Mouse (Mus musculus): ENCODE results near the gene Olfm2. TPM values are rescaled to one million over a fixed set of nuclear protein-coding genes. Genes with fewer than 3 reads are reported as not detected.

Gene Olfm2
- polyA plus RNA-seq, 1 experiment = 0.93 TPM

DNA sequence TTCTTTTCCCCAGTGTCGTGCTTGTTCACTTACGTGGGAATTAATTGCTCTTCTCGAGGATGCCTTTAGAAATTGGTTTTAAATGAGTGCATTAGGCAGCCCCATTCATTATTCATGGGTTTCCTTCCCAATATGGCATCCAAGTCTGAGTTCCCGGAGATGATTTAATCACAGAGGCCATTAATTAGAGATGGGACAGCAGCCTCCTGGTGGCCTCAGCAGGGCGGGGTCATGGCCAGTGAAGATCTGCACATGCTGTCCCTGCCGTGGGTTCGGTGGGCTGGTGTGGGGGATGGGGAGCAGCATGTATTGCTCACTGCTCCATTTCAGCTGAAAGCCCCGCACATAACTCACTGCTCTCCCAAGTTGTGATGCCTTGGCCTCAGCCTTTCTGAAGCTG, 80.2 kb downstream of the Olfm2 start:
- H3K27ac ChIP-seq (ENCODE audit: control insufficient read depth, insufficient read depth, low read length) = no peak overlapping the region

DNA sequence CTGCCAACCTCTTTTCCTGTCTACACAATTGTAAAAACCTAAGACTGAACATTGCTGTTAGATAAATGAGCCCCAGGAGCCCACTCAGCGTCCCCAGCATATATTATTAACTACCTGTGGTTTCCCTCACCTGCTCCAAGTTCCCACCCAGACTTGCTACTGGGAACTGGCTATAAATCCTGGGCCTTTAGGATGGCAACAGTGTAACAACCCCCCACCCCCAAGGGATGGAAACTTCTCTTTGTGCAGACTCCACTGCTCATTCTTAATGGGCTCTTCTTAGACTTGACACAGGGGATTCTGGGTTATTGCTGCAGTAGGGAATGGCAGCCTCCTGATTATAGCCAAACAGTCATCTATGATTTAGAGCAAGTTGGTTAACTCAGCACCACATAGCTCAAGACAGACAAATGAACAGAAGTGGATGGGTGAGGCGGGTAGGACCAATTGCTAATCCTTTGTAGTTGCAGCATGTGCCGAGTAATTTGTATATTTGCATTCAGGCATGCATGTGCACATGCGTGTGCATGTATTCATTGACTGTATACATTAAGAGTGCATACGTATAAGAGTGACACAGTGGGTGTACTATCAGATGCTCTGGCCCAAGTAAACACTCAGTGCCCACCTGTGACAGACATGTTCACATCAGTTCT, 81.0 kb downstream of the Olfm2 start:
- Histone ChIP-seq H3K4me3 (ENCODE audit: control insufficient read depth, insufficient read depth, low read length) (no peak overlapping the region), H3K36me3 (ENCODE audit: control insufficient read depth, insufficient read depth, low read length) (peaks cover 23% of the 10 kb centered on the region), H3K4me1 (replicated peaks; ENCODE audit: control insufficient read depth, insufficient read depth, low read length) (peaks cover 12% of the 10 kb centered on the region), H3K27me3 (ENCODE audit: control insufficient read depth, insufficient read depth, low read length) (no peaks in the 10 kb centered on the region), H3K27ac (ENCODE audit: control insufficient read depth, insufficient read depth, low read length) (no peak overlapping the region)
- DNase-seq = no peak
- WGBS = 94% methylated on average over 5 of the region's 5 CpGs
- TF ChIP-seq POLR2A (IDR thresholded peaks at IDR 0.05; ENCODE audit: control insufficient read depth, extremely low read depth, insufficient read depth, low read length, poor library complexity) = no peak
- TF ChIP-seq CTCF (IDR thresholded peaks at IDR 0.05; ENCODE audit: borderline replicate concordance, control insufficient read depth, extremely low read depth, insufficient read depth, low read length, poor library complexity) = no peak

More for the DNA sequence above, 80.2 kb downstream of the Olfm2 start:
- no peaks in the 10 kb centered on the region for H3K27me3 ChIP-seq (ENCODE audit: control insufficient read depth, insufficient read depth, low read length)
- TF ChIP-seq POLR2A (IDR thresholded peaks at IDR 0.05; ENCODE audit: control insufficient read depth, extremely low read depth, insufficient read depth, low read length, poor library complexity) (no peak), CTCF (IDR thresholded peaks at IDR 0.05; ENCODE audit: borderline replicate concordance, control insufficient read depth, extremely low read depth, insufficient read depth, low read length, poor library complexity) (no peak)
- 76% methylated on average over 8 of the region's 8 CpGs for WGBS
- H3K4me3 ChIP-seq (ENCODE audit: control insufficient read depth, insufficient read depth, low read length) = no peak overlapping the region
- peaks cover 12% of the 10 kb centered on the region for H3K4me1 ChIP-seq (replicated peaks; ENCODE audit: control insufficient read depth, insufficient read depth, low read length)
- DNase-seq = no peak
- peaks cover 22% of the 10 kb centered on the region for H3K36me3 ChIP-seq (ENCODE audit: control insufficient read depth, insufficient read depth, low read length)

DNA sequence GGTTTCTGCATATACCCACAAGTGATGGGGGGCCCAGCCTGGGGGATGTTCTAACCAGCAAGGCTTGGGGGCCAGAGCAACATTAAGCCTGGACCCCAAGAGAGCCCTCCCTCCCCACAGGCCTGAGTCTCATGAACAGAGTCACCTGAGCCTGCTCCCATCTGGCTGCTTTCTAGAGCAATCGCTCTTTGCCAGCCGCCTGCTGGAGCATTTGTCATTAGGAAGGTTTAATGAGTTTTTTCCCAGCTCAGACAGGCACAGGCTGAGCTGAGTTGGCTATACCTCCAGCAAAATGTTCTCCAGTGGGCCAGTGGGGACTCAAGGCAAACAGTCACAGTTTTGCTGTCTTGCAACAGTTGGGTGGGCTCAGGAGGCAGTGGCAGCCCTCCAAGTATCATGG, 81.8 kb downstream of the Olfm2 start:
- WGBS = 100% methylated on average over 2 of the region's 2 CpGs
- no peak for TF ChIP-seq CTCF (IDR thresholded peaks at IDR 0.05; ENCODE audit: borderline replicate concordance, control insufficient read depth, extremely low read depth, insufficient read depth, low read length, poor library complexity)
- TF ChIP-seq POLR2A (IDR thresholded peaks at IDR 0.05; ENCODE audit: control insufficient read depth, extremely low read depth, insufficient read depth, low read length, poor library complexity) = no peak
- Histone ChIP-seq H3K36me3 (ENCODE audit: control insufficient read depth, insufficient read depth, low read length) (peaks cover 28% of the 10 kb centered on the region), H3K27ac (ENCODE audit: control insufficient read depth, insufficient read depth, low read length) (no peak overlapping the region), H3K4me1 (replicated peaks; ENCODE audit: control insufficient read depth, insufficient read depth, low read length) (peaks cover 12% of the 10 kb centered on the region), H3K4me3 (ENCODE audit: control insufficient read depth, insufficient read depth, low read length) (no peak overlapping the region), H3K27me3 (ENCODE audit: control insufficient read depth, insufficient read depth, low read length) (no peaks in the 10 kb centered on the region)
- DNase-seq = no peak

DNA sequence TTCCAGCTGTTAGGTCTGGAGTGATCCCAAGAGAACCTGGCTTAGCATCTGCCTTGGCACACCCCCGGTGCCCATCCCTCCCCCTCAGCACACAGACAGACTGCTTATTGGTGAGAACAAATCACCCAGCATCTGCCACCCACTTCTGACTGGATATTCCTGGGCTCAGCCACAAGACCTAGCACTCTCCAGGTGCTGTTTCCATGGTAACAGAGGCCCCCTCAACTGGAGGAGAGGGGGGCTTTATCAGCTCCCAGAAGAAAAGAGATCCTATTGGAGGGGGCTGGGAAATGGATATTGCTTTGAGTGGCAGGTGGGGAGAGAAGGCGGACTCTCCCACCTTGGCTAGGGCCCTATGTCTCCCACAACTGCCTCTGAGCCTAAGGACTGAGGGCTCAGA, 82.2 kb downstream of the Olfm2 start:
- 100% methylated on average over 2 of the region's 2 CpGs for WGBS
- no peak for DNase-seq
- no peak overlapping the region for H3K27ac ChIP-seq (ENCODE audit: control insufficient read depth, insufficient read depth, low read length)
- peaks cover 28% of the 10 kb centered on the region for H3K36me3 ChIP-seq (ENCODE audit: control insufficient read depth, insufficient read depth, low read length)
- peaks cover 12% of the 10 kb centered on the region for H3K4me1 ChIP-seq (replicated peaks; ENCODE audit: control insufficient read depth, insufficient read depth, low read length)
- no peaks in the 10 kb centered on the region for H3K27me3 ChIP-seq (ENCODE audit: control insufficient read depth, insufficient read depth, low read length)
- H3K4me3 ChIP-seq (ENCODE audit: control insufficient read depth, insufficient read depth, low read length) = no peak overlapping the region
- TF ChIP-seq POLR2A (IDR thresholded peaks at IDR 0.05; ENCODE audit: control insufficient read depth, extremely low read depth, insufficient read depth, low read length, poor library complexity) (no peak), CTCF (IDR thresholded peaks at IDR 0.05; ENCODE audit: borderline replicate concordance, control insufficient read depth, extremely low read depth, insufficient read depth, low read length, poor library complexity) (no peak)

DNA sequence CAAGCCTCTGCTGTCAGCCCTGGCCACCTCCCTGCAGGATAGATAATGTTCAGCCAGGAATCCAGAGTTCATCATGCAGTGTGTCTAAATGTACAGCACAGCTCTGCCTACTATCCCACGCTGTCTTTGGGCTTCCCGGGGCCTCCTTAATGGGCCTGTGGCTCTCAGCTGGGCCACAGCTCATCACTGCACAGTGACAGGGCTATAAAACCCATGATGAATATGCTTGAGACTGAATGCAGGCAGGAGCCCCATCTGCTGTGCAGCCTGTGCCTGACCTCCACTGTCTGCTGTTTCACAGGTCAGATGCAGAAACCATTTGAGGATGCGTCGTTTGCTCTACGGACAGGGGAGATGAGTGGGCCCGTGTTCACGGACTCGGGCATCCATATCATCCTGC, 83.3 kb downstream of the Olfm2 start:
- Histone ChIP-seq H3K27me3 (ENCODE audit: control insufficient read depth, insufficient read depth, low read length) (no peaks in the 10 kb centered on the region), H3K27ac (ENCODE audit: control insufficient read depth, insufficient read depth, low read length) (no peak overlapping the region), H3K36me3 (ENCODE audit: control insufficient read depth, insufficient read depth, low read length) (peaks cover 28% of the 10 kb centered on the region), H3K4me3 (ENCODE audit: control insufficient read depth, insufficient read depth, low read length) (no peak overlapping the region), H3K4me1 (replicated peaks; ENCODE audit: control insufficient read depth, insufficient read depth, low read length) (peaks cover 12% of the 10 kb centered on the region)
- DNase-seq = no peak
- WGBS = 98% methylated on average over 8 of the region's 8 CpGs
- TF ChIP-seq CTCF (IDR thresholded peaks at IDR 0.05; ENCODE audit: borderline replicate concordance, control insufficient read depth, extremely low read depth, insufficient read depth, low read length, poor library complexity) = no peak

DNA sequence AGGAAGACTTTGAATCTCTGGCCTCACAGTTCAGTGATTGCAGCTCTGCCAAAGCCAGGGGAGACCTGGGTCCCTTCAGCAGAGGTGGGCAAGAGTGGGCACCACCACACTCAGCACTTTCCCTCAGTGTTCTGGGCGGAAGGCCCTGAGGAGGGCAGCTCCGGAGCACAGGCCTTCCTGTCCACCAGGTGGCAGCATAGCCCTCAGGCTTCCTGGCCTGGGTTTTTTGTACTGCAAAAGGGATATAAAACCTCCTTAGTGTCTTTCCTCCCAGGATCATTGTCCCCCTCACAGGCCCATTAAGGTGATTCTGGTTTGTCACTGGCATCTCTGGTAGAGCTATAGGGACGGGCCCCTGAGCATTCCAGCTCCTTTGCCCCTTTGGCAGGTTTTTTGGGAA, 83.8 kb downstream of the Olfm2 start:
- peaks cover 12% of the 10 kb centered on the region for H3K4me1 ChIP-seq (replicated peaks; ENCODE audit: control insufficient read depth, insufficient read depth, low read length)
- no peak overlapping the region for H3K4me3 ChIP-seq (ENCODE audit: control insufficient read depth, insufficient read depth, low read length)
- no peak overlapping the region for H3K27ac ChIP-seq (ENCODE audit: control insufficient read depth, insufficient read depth, low read length)
- 63% methylated on average over 3 of the region's 3 CpGs for WGBS
- DNase-seq = peak; percentile 72
- TF ChIP-seq CTCF (IDR thresholded peaks at IDR 0.05; ENCODE audit: borderline replicate concordance, control insufficient read depth, extremely low read depth, insufficient read depth, low read length, poor library complexity) (peak; percentile 92), POLR2A (IDR thresholded peaks at IDR 0.05; ENCODE audit: control insufficient read depth, extremely low read depth, insufficient read depth, low read length, poor library complexity) (no peak)
- H3K36me3 ChIP-seq (ENCODE audit: control insufficient read depth, insufficient read depth, low read length) = peaks cover 28% of the 10 kb centered on the region
- no peaks in the 10 kb centered on the region for H3K27me3 ChIP-seq (ENCODE audit: control insufficient read depth, insufficient read depth, low read length)

DNA sequence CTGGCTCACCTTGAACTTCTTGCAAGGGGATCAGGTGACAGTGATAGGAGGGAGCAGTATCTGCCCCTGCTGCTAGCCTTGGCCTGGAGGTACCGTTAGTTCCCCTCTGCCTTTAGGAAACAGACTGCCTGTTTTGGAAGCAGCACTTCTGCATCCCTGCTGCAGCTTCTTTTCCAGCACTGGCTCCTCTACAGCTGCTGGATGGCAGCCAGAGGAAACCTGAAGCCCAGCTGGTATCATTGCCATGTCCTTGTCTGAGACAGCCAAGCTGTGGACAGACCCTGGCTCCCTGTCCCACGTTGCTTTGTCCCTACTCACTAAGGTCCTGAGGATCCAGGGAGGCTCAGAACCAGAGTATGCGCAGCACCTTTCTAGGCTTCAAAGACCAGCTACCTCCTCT, 88.6 kb downstream of the Olfm2 start:
- no peak for DNase-seq
- no peak overlapping the region for H3K4me3 ChIP-seq (ENCODE audit: control insufficient read depth, insufficient read depth, low read length)
- 97% methylated on average over 3 of the region's 3 CpGs for WGBS
- H3K4me1 ChIP-seq (replicated peaks; ENCODE audit: control insufficient read depth, insufficient read depth, low read length) = peaks cover 4% of the 10 kb centered on the region
- H3K27me3 ChIP-seq (ENCODE audit: control insufficient read depth, insufficient read depth, low read length) = no peaks in the 10 kb centered on the region
- no peak overlapping the region for H3K27ac ChIP-seq (ENCODE audit: control insufficient read depth, insufficient read depth, low read length)
- no peak for TF ChIP-seq CTCF (IDR thresholded peaks at IDR 0.05; ENCODE audit: borderline replicate concordance, control insufficient read depth, extremely low read depth, insufficient read depth, low read length, poor library complexity)
- TF ChIP-seq POLR2A (IDR thresholded peaks at IDR 0.05; ENCODE audit: control insufficient read depth, extremely low read depth, insufficient read depth, low read length, poor library complexity) = no peak
- H3K36me3 ChIP-seq (ENCODE audit: control insufficient read depth, insufficient read depth, low read length) = peaks cover 15% of the 10 kb centered on the region

Data from thymus, adult 2 months (tissue).